Mouse (Mus musculus) lung, postnatal 36 days (tissue): ENCODE data around the gene Ptpra.

Experiments
- DNase-seq: peaks from one replicate; pipeline ENCODE4 v3.0.0; 2022; ENCODE audit warnings: mixed read lengths

Ptpra gene

GRCm38 (mm10) chr2:130449794-130450433, at the start of gene Ptpra:
Ptpra (plus strand) TSS chr2:130450278.
- DNase-seq: peak; percentile 91

GRCm38 (mm10) chr2:130401891-130402290, 48.2 kb upstream of the Ptpra start:
- DNase-seq: no peak

- no peak for DNase-seq
These were observed 45.1 kb upstream of the Ptpra start, which contains the start of the genes Gm28372 and 1700020A23Rik for GRCm38 (mm10) chr2:130404939-130405338. Gm28372 (plus strand) TSS chr2:130405239. 1700020A23Rik (plus strand) TSS chr2:130405259.

GRCm38 (mm10) chr2:130406178-130406577, 43.9 kb upstream of the Ptpra start, which contains the start of gene Tmem239:
Tmem239 (plus strand) TSS chr2:130406478.
- DNase-seq: no peak

GRCm38 (mm10) chr2:130408194-130408593, 41.9 kb upstream of the Ptpra start:
- no peak for DNase-seq

GRCm38 (mm10) chr2:130411558-130412495, 38.3 kb upstream of the Ptpra start:
- peak; percentile 92 for DNase-seq

- no peak for DNase-seq
These were observed 37.3 kb upstream of the Ptpra start for GRCm38 (mm10) chr2:130412775-130413174.

GRCm38 (mm10) chr2:130414094-130414856, 35.8 kb upstream of the Ptpra start:
- DNase-seq: peak; percentile 24

- no peak for DNase-seq
These were observed 28.1 kb upstream of the Ptpra start for GRCm38 (mm10) chr2:130421781-130422620.

- DNase-seq: peak; percentile 74
These were observed 26.5 kb upstream of the Ptpra start for GRCm38 (mm10) chr2:130423397-130424125.

- DNase-seq: peak; percentile 94
These were observed 25.8 kb upstream of the Ptpra start, which contains the start of the genes Vps16 and Pced1a for GRCm38 (mm10) chr2:130424126-130424853. Vps16 (plus strand) TSS chr2:130424339. Pced1a (minus strand) TSS chr2:130424701.

GRCm38 (mm10) chr2:130425112-130425511, 25.0 kb upstream of the Ptpra start:
- peak; percentile 29 for DNase-seq

GRCm38 (mm10) chr2:130429851-130430250, 20.2 kb upstream of the Ptpra start:
- DNase-seq: no peak

GRCm38 (mm10) chr2:130430484-130430883, 19.6 kb upstream of the Ptpra start:
- peak; percentile 42 for DNase-seq

GRCm38 (mm10) chr2:130432157-130432556, 17.9 kb upstream of the Ptpra start:
- DNase-seq: no peak

GRCm38 (mm10) chr2:130433152-130433551, 16.9 kb upstream of the Ptpra start:
- peak; percentile 87 for DNase-seq

- no peak for DNase-seq
These were observed 13.3 kb upstream of the Ptpra start for GRCm38 (mm10) chr2:130436769-130437168.

GRCm38 (mm10) chr2:130438861-130439260, 11.2 kb upstream of the Ptpra start:
- DNase-seq: no peak

- DNase-seq: no peak
These were observed 10.1 kb upstream of the Ptpra start for GRCm38 (mm10) chr2:130439840-130440480.

GRCm38 (mm10) chr2:130442162-130442561, 7.9 kb upstream of the Ptpra start:
- DNase-seq: no peak
